Mouse (Mus musculus): Measurements from ENCODE around the gene Zmpste24.
"Not testable (repeated sequence)": the region's sequence is repeated elsewhere in the genome, so short reads cannot be mapped to it uniquely, and the experiment has no call there.

DNA sequence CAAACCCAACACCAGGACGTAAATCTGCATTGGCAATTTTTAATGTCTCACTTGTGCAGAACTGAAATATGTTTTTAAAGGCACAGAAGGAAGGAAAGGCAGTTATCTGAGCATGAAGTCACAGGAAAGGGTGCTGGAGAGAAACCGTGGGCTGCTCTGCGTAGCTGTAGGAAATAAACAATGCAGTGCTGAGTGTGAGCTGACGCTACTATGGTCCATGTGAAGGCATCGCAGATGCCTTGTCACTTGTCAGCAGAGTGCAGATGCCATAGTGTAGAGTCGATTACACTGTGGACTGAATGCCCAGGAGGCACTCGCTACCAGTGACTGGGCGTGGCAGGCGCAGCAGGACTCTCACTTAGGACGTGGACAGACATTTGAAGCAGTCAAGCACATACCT lies 38.8 kb downstream of the Zmpste24 start:
- not testable (repeated sequence) for TF ChIP-seq POLR2A (IDR thresholded peaks at IDR 0.05; ENCODE audit: insufficient read depth, low read depth, low read length); CTCF (IDR thresholded peaks at IDR 0.05); EP300 (IDR thresholded peaks at IDR 0.05; ENCODE audit: insufficient read depth, low read depth, low read length)
